Mouse (Mus musculus) MEL (cell line): Measurements from ENCODE around the gene Auts2. TPM values are rescaled to one million over a fixed set of nuclear protein-coding genes. Genes with fewer than 3 reads are reported as not detected.

ENCODE experiments used
- DNase-seq: peaks from one replicate; pipeline ENCODE4 v3.0.0; 2011; ENCODE audit warnings: low read depth, low spot score
- H3K27ac ChIP-seq: 2 replicates; pipeline ENCODE4 v1.5.1; 2012; ENCODE audit warnings: low read depth, mild to moderate bottlenecking, control low read depth, low read length, moderate library complexity; ENCODE audit not compliant: control insufficient read depth
- H3K27me3 ChIP-seq, 2 experiments: fragments of 150-350 bp in 1 of 2; sonication (generic) in 1 of 2; 2 replicates each; pipeline ENCODE4 v1.6.1; 2012; ENCODE audit warnings: low read length in 2 of 2, mild to moderate bottlenecking in 2 of 2, improper control_type of control experiment in 1 of 2, moderate library complexity in 1 of 2; ENCODE audit not compliant: insufficient read depth in 2 of 2, control insufficient read depth in 1 of 2
- H3K36me3 ChIP-seq, 2 experiments: 2 replicates each; pipeline ENCODE4 v1.6.1; 2012 to 2014; ENCODE audit warnings: low read length in 2 of 2, improper control_type of control experiment in 1 of 2, inconsistent platforms in 1 of 2, mild to moderate bottlenecking in 1 of 2; ENCODE audit not compliant: insufficient read depth in 2 of 2, control insufficient read depth in 1 of 2
- H3K4me1 ChIP-seq, 2 experiments: fragments of 150-350 bp in 1 of 2; sonication (generic) in 1 of 2; 2 replicates each; pipeline ENCODE4 v1.6.1; 2012; ENCODE audit warnings: low read length in 2 of 2, improper control_type of control experiment in 1 of 2, mild to moderate bottlenecking in 1 of 2; ENCODE audit not compliant: insufficient read depth in 2 of 2, control insufficient read depth in 1 of 2
- H3K4me3 ChIP-seq, 2 experiments: fragments of 150-350 bp in 1 of 2; sonication (generic) in 1 of 2; 2 replicates each; pipeline ENCODE4 v1.5.1; 2012; ENCODE audit warnings: low read depth in 2 of 2, low read length in 2 of 2, mild to moderate bottlenecking in 2 of 2, moderate library complexity in 2 of 2, control low read depth in 1 of 2, improper control_type of control experiment in 1 of 2; ENCODE audit not compliant: control insufficient read depth in 1 of 2, insufficient read depth in 1 of 2
- H3K79me2 ChIP-seq: 2 replicates; pipeline ENCODE4 v1.6.1; 2012; ENCODE audit warnings: mild to moderate bottlenecking, low read length, moderate library complexity; ENCODE audit not compliant: control insufficient read depth, poor library complexity, insufficient read depth
- H3K9ac ChIP-seq: 2 replicates; pipeline ENCODE4 v1.6.1; 2012; ENCODE audit warnings: low read depth, mild to moderate bottlenecking, control low read depth, low read length, moderate library complexity; ENCODE audit not compliant: control insufficient read depth, poor library complexity, severe bottlenecking
- H3K9me3 ChIP-seq: fragments of 150-350 bp; sonication (generic); replicated peaks from 2 replicates; pipeline ENCODE4 v1.6.1; 2012; ENCODE audit warnings: mild to moderate bottlenecking, low read length, improper control_type of control experiment, moderate library complexity; ENCODE audit not compliant: insufficient read depth
- BHLHE40 ChIP-seq: IDR thresholded peaks from 2 replicates; pipeline ENCODE4 v1.6.1; 2012; ENCODE audit warnings: low read depth, mild to moderate bottlenecking, inconsistent platforms, low read length, improper control_type of control experiment, borderline replicate concordance
- CHD2 ChIP-seq: IDR thresholded peaks from 2 replicates; pipeline ENCODE4 v1.6.1; 2011; ENCODE audit warnings: low read length, improper control_type of control experiment
- CTCF ChIP-seq, 3 experiments: IDR thresholded peaks in 2 of 3; conservative IDR thresholded peaks in 1 of 3; 2 replicates each; pipeline ENCODE4 v1.5.1; 2011 to 2012; ENCODE audit warnings: low read length in 3 of 3, low read depth in 2 of 3, mild to moderate bottlenecking in 2 of 3, improper control_type of control experiment in 1 of 3, inconsistent platforms in 1 of 3, mixed read lengths in 1 of 3, moderate library complexity in 1 of 3; ENCODE audit not compliant: control insufficient read depth in 1 of 3, insufficient read depth in 1 of 3, poor library complexity in 1 of 3, severe bottlenecking in 1 of 3
- E2F4 ChIP-seq: IDR thresholded peaks from 2 replicates; pipeline ENCODE4 v1.6.1; 2011; ENCODE audit warnings: low read depth, low read length, improper control_type of control experiment, borderline replicate concordance
- ELF1 ChIP-seq: IDR thresholded peaks from 2 replicates; pipeline ENCODE4 v1.6.1; 2014; ENCODE audit warnings: low read depth, mild to moderate bottlenecking, inconsistent platforms, low read length, improper control_type of control experiment, moderate library complexity
- EP300 ChIP-seq, 2 experiments: IDR thresholded peaks; 2 replicates each; pipeline ENCODE4 v1.6.1; 2011; ENCODE audit warnings: improper control_type of control experiment in 2 of 2, low read length in 2 of 2, low read depth in 1 of 2, mild to moderate bottlenecking in 1 of 2
- GABPA ChIP-seq: IDR thresholded peaks from 2 replicates; pipeline ENCODE4 v1.6.1; 2012; ENCODE audit warnings: low read depth, mild to moderate bottlenecking, inconsistent platforms, low read length, improper control_type of control experiment, moderate library complexity
- GATA1 ChIP-seq: IDR thresholded peaks from 2 replicates; pipeline ENCODE4 v1.6.1; 2011; ENCODE audit warnings: low read depth, low read length, improper control_type of control experiment
- JUND ChIP-seq: IDR thresholded peaks from 2 replicates; pipeline ENCODE4 v1.6.1; 2011; ENCODE audit warnings: low read depth, mild to moderate bottlenecking, improper control_type of control experiment, low read length
- KAT2A ChIP-seq: conservative IDR thresholded peaks from 2 replicates; pipeline ENCODE4 v1.6.1; 2012; ENCODE audit warnings: low read depth, low read length, improper control_type of control experiment, inconsistent platforms
- MAFK ChIP-seq: IDR thresholded peaks from 2 replicates; pipeline ENCODE4 v1.6.1; 2011; ENCODE audit warnings: low read depth, mild to moderate bottlenecking, low read length, improper control_type of control experiment, borderline replicate concordance
- MAX ChIP-seq: IDR thresholded peaks from 2 replicates; pipeline ENCODE4 v1.6.1; 2011; ENCODE audit warnings: low read length, improper control_type of control experiment
- MEF2A ChIP-seq: IDR thresholded peaks from 2 replicates; pipeline ENCODE4 v1.6.1; 2014; ENCODE audit warnings: low read depth, mild to moderate bottlenecking, inconsistent platforms, low read length, improper control_type of control experiment; ENCODE audit not compliant: poor library complexity, insufficient replicate concordance, severe bottlenecking; ENCODE audit errors: extremely low read depth
- MYB ChIP-seq: IDR thresholded peaks from 2 replicates; pipeline ENCODE4 v1.6.1; 2011; ENCODE audit warnings: mild to moderate bottlenecking, low read depth, low read length, improper control_type of control experiment
- NELFE ChIP-seq: IDR thresholded peaks from 2 replicates; pipeline ENCODE4 v1.6.1; 2011; ENCODE audit warnings: low read depth, low read length, improper control_type of control experiment
- NRF1 ChIP-seq: IDR thresholded peaks from 2 replicates; pipeline ENCODE4 v1.6.1; 2014; ENCODE audit warnings: low read depth, mild to moderate bottlenecking, inconsistent platforms, low read length, improper control_type of control experiment, moderate library complexity; ENCODE audit not compliant: poor library complexity, insufficient read depth, severe bottlenecking
- POLR2AphosphoS5 ChIP-seq: IDR thresholded peaks from 2 replicates; pipeline ENCODE4 v1.6.1; 2012; ENCODE audit warnings: low read depth, borderline replicate concordance, mild to moderate bottlenecking, inconsistent platforms, low read length, moderate library complexity, mixed read lengths
- SIN3A ChIP-seq: IDR thresholded peaks from 2 replicates; pipeline ENCODE4 v1.6.1; 2012; ENCODE audit warnings: low read length, improper control_type of control experiment, inconsistent platforms
- USF1 ChIP-seq: IDR thresholded peaks from 2 replicates; pipeline ENCODE4 v1.6.1; 2014; ENCODE audit warnings: low read depth, mild to moderate bottlenecking, inconsistent platforms, low read length, improper control_type of control experiment, moderate library complexity
- USF2 ChIP-seq, 2 experiments: IDR thresholded peaks; 2 replicates each; pipeline ENCODE4 v1.6.1; 2011 to 2012; ENCODE audit warnings: improper control_type of control experiment in 2 of 2, low read length in 2 of 2, borderline replicate concordance in 1 of 2, inconsistent platforms in 1 of 2, low read depth in 1 of 2, mild to moderate bottlenecking in 1 of 2; ENCODE audit not compliant: insufficient read depth in 1 of 2
- ZC3H11A ChIP-seq: IDR thresholded peaks from 2 replicates; pipeline ENCODE4 v1.6.1; 2012; ENCODE audit warnings: low read depth, mild to moderate bottlenecking, inconsistent platforms, low read length, improper control_type of control experiment
- ZKSCAN1 ChIP-seq: IDR thresholded peaks from 2 replicates; pipeline ENCODE4 v1.6.1; 2012; ENCODE audit warnings: low read depth, mild to moderate bottlenecking, inconsistent platforms, low read length, improper control_type of control experiment, moderate library complexity
- ZMIZ1 ChIP-seq: IDR thresholded peaks from 2 replicates; pipeline ENCODE4 v1.6.1; 2012; ENCODE audit warnings: low read depth, mild to moderate bottlenecking, inconsistent platforms, low read length, improper control_type of control experiment, moderate library complexity
- ZNF384 ChIP-seq: IDR thresholded peaks from 2 replicates; pipeline ENCODE4 v1.6.1; 2012; ENCODE audit warnings: low read depth, mild to moderate bottlenecking, inconsistent platforms, low read length, improper control_type of control experiment
- polyA plus RNA-seq, 2 experiments: library from polyadenylated mRNA; stranded (reverse) in 1 of 2; unstranded in 1 of 2; fragments of >175 nt in 1 of 2; fragments of >200 nt in 1 of 2; gene quantifications; 2 replicates each; pipeline versions ENCODE4 v1.2.1 to v1.2.4; 2012; ENCODE audit warnings: low replicate concordance in 2 of 2, low read depth in 1 of 2; ENCODE audit not compliant: insufficient read length in 2 of 2, insufficient read depth in 1 of 2, missing spikeins in 1 of 2
- total RNA-seq: library from RNA; depleted of rRNA; stranded (reverse); fragments of 300-350 nt; gene quantifications from 2 replicates; pipeline ENCODE4 v1.2.3, GENCODE M21; 2012

Gene Auts2
- total and polyA plus RNA-seq, 3 experiments: not detected

GRCm38 (mm10) chr5:132112666-132113065, 430.5 kb downstream of the Auts2 start:
- Histone ChIP-seq H3K79me2 (no peaks in the 10 kb centered on the region), H3K9me3 (no peaks in the 10 kb centered on the region), H3K4me3 (no peak overlapping the region), H3K27me3 (no peaks in the 10 kb centered on the region), H3K27ac (no peak overlapping the region), H3K4me1 (no peaks in the 10 kb centered on the region), H3K36me3 (no peaks in the 10 kb centered on the region), H3K9ac (no peak overlapping the region)
- DNase-seq: no peak
- no peak for TF ChIP-seq ZMIZ1
- no peak for TF ChIP-seq JUND
- no peak for TF ChIP-seq NRF1
- TF ChIP-seq MEF2A: no peak
- no peak for TF ChIP-seq ELF1
- TF ChIP-seq MYB: no peak
- TF ChIP-seq KAT2A: no peak
- TF ChIP-seq EP300 (IDR thresholded peaks at IDR 0.05; ENCODE audit: low read depth in 1 of 2, low read length in 2 of 2): no peak
- TF ChIP-seq, all 39 proteins: peak for 0

GRCm38 (mm10) chr5:132102426-132102825, 440.7 kb downstream of the Auts2 start:
- no peak overlapping the region for H3K9ac ChIP-seq
- H3K9me3 ChIP-seq: no peaks in the 10 kb centered on the region
- no peak for TF ChIP-seq MAX
- TF ChIP-seq BHLHE40: no peak
- no peak for TF ChIP-seq MYB
- H3K27me3 ChIP-seq: no peaks in the 10 kb centered on the region
- no peak overlapping the region for H3K4me3 ChIP-seq
- H3K79me2 ChIP-seq: no peaks in the 10 kb centered on the region
- no peaks in the 10 kb centered on the region for H3K36me3 ChIP-seq
- no peak for DNase-seq
- no peaks in the 10 kb centered on the region for H3K4me1 ChIP-seq
- no peak overlapping the region for H3K27ac ChIP-seq

GRCm38 (mm10) chr5:132098461-132098860, 444.7 kb downstream of the Auts2 start:
- Histone ChIP-seq H3K9me3 (no peaks in the 10 kb centered on the region), H3K27me3 (no peaks in the 10 kb centered on the region)

More at GRCm38 (mm10) chr5:132098461-132098860, 444.7 kb downstream of the Auts2 start:
- H3K36me3 ChIP-seq: no peaks in the 10 kb centered on the region
- DNase-seq: no peak
- no peaks in the 10 kb centered on the region for H3K4me1 ChIP-seq
- H3K4me3 ChIP-seq: no peak overlapping the region
- H3K79me2 ChIP-seq: no peaks in the 10 kb centered on the region
- no peak overlapping the region for H3K27ac ChIP-seq
- H3K9ac ChIP-seq: no peak overlapping the region
- TF ChIP-seq ZNF384 (no peak), USF1 (no peak), ZKSCAN1 (no peak), BHLHE40 (no peak), POLR2AphosphoS5 (no peak), MEF2A (no peak), EP300 (IDR thresholded peaks at IDR 0.05; ENCODE audit: low read depth in 1 of 2, low read length in 2 of 2) (no peak), ZMIZ1 (no peak), CHD2 (no peak), NELFE (no peak), USF2 (IDR thresholded peaks at IDR 0.05; ENCODE audit: borderline replicate concordance in 1 of 2, insufficient read depth in 1 of 2, low read depth in 1 of 2, low read length in 2 of 2) (no peak), ZC3H11A (no peak), E2F4 (no peak), SIN3A (no peak), CTCF (IDR thresholded peaks at IDR 0.05 in 2 of 3, conservative IDR thresholded peaks at IDR 0.05 in 1 of 3; ENCODE audit: control insufficient read depth in 1 of 3, insufficient read depth in 1 of 3, low read depth in 2 of 3, low read length in 3 of 3, poor library complexity in 1 of 3, severe bottlenecking in 1 of 3) (no peak), GABPA (no peak), MAFK (no peak), KAT2A (no peak), GATA1 (no peak)
